Mouse (Mus musculus): ENCODE data around the gene Nrxn3.

DNA sequence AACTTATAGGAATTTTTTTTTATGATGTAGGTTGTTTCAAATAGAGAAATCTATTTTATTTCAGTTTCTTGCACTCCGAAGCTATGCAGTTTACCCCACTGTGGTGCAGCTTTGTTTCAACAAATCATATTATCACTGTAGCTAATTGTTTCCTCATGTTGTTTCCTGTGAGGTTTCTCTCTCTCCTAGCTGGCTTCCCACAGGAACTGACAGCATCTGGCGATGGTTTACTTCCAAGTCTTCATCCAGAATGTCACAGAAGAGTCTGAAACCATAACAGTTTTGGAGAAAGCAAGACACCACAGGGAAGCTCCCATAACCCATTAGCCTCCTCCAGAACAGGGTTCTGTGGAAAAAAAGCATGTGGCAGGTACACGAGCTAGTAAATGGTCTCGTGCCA lies 564.4 kb downstream of the Nrxn3 start:
- TF ChIP-seq CTCF (IDR thresholded peaks at IDR 0.05; ENCODE audit: borderline replicate concordance, control insufficient read depth, extremely low read depth, insufficient read depth, low read length, poor library complexity) (no peak), POLR2A (IDR thresholded peaks at IDR 0.05; ENCODE audit: control insufficient read depth, extremely low read depth, insufficient read depth, low read length, poor library complexity) (no peak)

Data from thymus, adult 2 months (tissue).